Mouse (Mus musculus): Measurements from ENCODE around the gene Ap1g1.
"Not testable (repeated sequence)": the region's sequence is repeated elsewhere in the genome, so short reads cannot be mapped to it uniquely, and the experiment has no call there.

Gene Ap1g1

DNA sequence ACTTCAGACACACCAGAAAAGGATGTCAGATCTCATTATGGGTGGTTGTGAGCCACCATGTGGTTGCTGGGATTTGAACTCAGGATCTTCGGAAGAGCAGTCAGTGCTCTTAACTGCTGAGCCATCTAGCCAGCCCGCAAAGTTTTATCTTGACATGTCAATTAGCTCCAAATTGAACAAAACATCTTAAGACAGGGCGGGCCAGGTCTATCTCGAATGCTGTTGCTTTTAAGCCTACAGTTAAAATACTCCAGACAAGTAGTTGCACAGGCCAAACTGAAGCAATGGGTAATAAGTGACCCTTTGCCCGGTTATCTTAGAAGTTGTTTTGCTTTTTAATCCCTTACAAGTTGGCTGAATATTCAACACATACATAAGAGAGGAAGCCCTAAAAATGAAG is 88.3 kb downstream of the Ap1g1 start:
- DNase-seq (ENCODE audit: low spot score), result peak; percentile 11

DNA sequence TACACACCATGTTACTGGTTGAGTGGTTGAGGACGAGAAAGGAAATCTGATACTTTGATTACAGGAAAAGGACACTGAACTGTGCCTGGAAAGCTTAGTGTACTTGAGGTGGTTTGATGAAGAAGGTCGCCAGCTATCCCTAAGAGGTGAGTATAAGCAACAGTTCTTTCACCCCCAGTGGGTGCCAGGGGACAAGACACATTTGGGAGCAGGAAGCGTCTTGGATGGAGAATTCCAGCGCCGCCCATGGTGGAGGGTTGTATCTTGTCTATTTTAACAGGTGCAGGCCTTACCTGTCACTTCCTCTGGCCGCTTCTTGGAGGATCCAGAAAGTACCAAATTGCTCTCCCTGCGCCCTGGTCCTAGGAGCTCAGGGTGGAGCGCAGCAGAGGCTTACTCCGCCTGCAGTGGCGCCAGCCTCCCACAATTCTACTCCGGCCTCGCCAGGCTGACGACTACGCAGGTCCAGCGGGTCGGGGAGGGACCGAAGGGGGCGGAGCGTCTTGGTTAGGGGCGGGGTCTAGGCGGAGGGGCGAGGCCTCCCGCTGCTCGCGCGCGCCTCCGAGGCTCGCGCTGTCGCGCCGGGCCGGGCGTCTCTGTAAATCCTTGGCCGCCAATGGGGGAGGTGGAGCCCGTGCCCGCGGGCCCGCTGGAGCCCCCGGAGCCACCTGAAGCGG is 89.8 kb downstream of the Ap1g1 start, which contains the start of gene Phlpp2:
Gene Phlpp2 (plus strand): TSS at position 540 of the 677 bp plus-strand sequence.
- peak; percentile 96 for DNase-seq (ENCODE audit: low spot score)

DNA sequence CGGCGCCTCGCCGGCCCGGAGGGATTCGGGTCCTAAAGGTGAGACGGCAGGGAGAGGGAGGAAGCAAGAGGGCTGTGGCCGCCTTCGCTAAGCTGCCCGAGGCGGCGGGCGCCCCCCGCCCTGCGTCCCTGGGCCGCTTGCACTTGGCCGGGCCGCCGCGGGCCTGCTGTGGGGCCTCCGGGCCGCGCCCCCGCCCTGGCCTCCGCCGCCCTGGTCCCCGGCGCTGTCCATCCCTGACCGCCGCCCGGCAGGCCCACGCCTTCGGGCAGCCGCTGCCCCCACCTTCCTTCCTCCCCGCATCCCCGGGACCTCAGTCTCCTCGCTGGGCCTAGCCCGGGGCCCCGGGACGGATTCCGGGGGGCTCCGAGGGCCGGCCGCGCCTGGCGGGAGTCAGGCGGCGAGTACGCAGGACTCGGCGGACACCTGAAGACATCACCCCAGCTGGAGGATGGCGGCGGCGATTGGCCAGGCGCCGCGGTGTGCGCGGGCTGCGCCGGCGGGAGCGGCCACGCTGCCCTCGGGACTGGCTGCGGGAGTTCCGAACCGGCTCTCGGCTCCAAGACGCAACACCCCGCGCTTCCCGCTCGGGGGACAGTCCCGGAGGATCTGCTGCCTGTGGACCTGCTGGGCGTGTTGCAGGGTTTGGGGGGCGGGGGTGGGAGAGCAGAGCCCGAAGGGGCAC is 90.5 kb downstream of the Ap1g1 start:
- peak; percentile 56 for DNase-seq (ENCODE audit: low spot score)

DNA sequence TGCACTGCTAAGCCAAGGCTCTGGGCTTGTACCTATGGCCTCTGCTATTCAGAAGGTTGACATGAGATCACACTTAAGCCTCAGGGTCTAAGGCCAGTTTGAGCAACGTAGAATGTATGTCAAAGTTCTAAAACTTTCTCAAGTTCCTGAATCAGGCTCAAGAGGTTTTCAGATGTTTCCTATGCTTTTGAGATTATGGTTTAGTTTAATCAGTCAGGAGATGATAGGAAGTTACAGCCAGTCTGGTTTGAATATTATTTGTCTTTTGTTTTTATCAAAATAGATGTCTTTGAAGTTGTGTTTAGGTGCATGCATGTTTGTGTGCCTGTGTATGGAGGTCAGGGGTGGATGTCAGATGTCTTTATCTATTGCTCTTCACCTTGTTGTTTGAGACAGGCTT is 92.7 kb downstream of the Ap1g1 start:
- no peak for DNase-seq (ENCODE audit: low spot score)

DNA sequence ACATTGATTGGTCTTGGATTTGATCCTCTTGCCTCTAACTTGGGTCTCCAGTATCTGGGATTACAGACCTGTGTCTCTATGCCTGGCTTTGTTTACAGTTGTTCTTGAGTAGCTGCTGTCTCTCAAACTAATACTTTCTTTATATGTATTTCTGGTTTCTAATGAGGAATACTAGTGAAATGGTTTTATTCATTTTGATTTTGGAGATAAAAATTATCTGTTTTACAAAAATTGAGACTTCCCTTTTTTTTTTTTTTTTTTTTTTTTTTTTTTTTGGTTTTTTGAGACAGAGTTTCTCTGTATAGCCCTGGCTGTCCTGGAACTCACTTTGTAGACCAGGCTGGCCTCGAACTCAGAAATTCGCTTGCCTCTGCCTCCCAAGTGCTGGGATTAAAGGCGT is 95.4 kb downstream of the Ap1g1 start:
- DNase-seq (ENCODE audit: low spot score), result not testable (repeated sequence)

DNA sequence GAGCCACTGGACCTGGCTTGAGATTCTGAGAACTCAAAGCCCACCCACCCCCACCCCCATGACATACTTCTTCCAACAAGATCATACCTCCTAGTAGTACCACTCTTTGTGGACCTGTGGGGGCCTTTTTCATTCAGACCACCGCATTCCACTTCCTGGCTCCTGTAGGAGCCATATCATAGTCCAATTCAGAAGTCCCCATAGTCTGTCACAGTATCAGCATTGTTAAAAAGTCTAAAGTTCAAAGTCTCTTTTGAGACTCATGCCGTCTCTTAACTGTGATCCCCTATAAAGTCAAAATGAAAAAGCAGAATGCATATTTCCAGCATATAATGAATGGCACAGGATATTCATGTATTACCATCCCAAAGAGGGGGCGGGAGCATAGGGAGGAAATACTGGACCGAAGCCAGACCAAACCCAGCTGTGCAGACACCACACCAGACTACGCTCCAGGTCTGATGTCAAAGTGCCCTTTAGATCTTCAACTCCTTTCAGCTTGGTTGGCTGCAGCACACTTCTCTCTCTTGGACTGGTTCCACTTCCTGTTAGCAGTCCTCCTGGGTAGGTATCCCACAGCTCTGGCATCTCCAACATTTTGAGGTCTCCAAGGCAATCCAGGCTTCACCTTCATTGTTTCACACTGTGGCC is 101.8 kb downstream of the Ap1g1 start:
- DNase-seq (ENCODE audit: low spot score), result no peak

DNA sequence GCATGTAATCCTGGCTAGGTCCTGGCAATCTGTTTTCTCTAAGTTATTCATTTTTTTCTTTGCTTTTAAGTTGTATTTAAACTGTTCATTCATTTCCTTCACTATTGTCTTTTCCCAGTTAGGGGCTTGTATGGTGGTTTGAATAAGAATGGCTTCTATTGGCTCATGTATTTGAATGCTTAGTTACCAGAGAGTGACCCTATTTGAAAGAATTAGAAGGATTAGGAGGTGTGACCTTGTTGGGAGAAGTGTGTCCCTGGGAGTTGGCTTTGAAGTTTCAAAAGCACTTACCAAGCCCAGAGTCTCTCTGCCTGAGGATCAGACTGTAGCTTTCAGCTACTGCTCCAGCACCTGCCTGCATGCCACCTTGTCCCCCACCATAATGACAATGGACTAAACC is 106.9 kb downstream of the Ap1g1 start:
- DNase-seq (ENCODE audit: low spot score), result no peak

DNA sequence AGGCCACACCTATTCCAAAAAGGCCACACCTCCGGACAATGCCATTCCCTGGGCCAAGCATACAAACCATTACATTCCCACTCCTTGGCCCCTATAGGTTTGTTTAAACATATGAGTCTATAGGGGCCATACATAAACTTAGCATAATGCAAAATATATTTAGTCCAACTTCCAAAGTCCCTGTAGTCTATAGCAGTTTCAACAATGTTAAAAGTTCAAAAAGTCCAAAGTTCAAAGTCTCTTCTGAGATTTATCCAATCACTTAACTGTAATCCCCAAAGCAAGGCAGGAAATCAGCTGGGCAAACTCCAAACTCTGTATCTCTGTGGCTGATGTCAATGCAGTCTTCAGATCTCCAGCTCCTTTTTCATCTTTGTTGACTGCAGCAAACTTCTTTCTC is 110.9 kb downstream of the Ap1g1 start:
- DNase-seq (ENCODE audit: low spot score), result no peak

DNA sequence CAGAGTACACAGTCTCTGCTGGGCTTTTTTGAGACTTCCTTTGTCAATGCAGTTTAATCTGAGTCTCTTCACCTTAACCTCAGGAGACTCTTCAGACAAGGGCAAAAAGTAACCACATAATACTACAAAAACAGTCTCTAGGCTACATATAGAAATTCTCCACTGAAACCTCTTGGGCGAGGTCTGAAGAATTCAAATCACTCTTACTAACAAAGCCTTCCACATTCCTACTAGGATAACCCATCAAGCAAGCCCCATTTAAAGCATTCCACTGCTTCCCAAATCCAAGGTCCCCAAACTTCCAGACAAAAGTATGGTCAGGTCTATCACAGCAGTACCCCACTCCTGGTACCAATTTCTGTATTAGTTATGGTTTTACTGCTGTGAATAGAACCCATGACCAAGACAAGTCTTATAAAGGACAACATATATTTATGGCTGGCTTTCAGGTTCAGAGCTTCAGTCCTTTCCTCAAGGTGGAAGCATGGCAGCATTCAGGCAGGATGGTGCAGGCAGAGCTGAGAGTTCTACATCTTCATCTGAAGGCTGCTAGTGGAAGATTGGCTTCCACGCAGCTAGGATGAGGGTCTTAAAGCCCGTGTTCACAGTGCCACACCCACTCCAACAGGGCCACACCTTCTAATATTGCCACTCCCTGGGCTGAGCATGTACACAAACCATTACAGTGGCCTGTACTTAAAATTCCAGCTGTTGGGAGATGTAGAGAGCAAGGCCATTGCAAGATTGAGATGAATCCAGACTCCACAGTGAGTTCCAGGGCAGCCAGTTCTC is 112.6 kb downstream of the Ap1g1 start:
- DNase-seq (ENCODE audit: low spot score), result no peak

DNA sequence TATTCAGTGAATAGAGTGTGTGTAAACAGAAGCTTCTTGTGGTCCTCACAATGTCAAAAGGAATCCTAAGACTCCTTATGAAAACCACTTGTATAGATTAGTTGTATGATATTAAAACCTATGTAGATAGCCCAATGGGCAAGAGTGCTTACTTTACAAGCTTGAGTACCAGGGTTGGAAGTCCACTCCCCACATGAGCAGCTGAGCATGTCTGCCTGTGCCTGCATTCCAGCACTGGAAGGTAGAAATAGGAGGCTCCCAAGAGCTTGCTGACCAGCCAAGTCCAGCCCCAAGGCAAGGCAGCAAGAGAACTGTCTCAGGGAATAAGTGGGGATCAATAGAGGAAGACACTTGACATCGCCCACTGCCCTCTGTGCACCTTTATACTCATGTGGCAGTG is 116.3 kb downstream of the Ap1g1 start:
- no peak for DNase-seq (ENCODE audit: low spot score)

DNA sequence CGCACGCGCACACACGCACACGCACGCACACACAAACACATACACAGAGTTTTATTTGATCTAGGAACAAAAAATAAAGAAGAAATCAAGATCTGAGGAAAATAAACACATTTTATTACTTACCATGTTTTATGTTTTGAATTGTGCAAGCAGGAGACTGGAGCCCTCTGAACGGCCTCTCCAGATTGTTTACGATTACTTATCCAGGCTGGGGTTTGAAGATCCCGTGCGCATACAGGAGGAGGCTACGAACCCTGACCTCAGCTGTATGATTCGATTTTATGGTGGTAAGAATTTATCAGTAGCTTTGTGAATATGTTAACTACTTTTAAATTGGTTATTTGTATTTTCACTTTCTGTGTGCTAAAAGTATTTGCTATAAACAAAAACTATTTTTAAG is 117.0 kb downstream of the Ap1g1 start:
- no peak for DNase-seq (ENCODE audit: low spot score)

DNA sequence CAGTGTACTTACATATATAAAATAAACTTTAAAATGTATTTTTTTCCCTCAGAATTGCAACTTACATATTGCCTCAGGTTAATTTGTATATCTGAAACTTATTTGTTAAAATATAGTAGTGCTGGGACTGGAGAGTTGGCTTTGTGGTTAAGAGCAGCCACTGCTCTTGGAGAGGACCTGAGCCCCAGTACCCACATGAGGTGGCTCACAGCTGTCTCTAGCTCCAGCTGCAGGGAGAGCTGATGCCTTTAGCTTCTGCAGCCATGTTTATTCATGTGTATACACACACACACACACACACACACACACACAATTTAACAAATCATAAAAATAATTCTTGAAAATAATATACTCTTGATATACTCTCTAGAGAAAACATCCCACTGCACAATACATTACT is 124.0 kb downstream of the Ap1g1 start:
- no peak for DNase-seq (ENCODE audit: low spot score)

DNA sequence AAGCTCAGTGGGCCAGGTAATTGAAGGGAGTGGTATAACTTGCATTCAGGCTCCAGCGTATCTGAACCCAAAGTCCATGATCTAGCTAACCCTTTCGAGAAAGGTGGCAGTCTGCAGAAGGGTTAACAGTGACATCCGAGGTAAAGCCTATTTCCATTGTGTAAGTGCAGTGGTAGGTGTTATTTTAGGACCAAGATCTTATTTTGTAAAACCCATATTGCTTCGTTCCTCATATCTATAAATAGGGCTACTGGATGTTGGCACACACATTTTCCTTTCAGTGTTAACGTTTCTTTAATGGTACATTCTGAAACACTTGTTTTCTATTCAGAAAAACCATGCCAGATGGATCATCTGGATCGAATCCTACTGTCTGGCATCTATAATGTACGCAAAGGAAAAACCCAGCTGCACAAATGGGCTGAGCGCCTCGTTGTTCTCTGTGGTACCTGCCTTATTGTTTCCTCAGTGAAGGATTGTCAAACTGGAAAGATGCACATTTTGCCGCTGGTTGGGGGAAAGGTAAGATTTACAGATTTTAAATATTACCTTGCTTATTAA is 125.6 kb downstream of the Ap1g1 start:
- DNase-seq (ENCODE audit: low spot score), result no peak

DNA sequence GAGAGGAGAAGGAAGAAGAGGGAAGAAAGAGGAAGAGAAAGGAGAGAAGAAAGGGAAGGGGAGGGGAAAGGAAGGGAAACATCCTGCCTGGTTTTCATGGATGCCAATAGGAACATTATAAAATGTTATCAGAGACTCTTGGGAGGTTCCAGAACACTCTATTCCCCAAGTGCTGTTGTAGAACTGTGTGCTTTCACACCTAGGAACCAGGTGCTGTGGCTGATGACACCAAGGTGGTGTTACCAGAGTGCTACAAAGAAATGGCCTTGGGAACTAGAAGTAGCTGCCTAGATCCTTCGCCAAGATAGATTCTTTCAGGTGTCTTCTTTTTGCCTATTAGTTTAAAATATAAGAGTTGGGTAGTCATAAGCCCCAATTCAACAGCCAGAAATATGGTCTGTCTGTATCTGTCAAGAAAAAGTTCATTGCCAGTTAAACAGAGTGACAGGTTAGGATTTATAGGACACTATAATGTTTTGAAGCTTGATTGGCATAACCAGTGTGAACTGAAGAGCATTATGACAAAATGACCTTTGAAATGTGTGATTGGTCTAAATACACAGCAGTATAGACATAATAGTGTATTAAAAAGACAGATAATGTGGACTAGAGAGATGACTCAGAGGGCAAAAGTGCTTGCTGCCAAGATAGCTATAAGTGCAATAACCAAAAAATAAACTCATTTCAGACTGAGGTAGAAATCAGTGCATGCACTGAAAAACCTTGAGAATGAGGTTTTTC is 126.7 kb downstream of the Ap1g1 start:
- DNase-seq (ENCODE audit: low spot score), result no peak

DNA sequence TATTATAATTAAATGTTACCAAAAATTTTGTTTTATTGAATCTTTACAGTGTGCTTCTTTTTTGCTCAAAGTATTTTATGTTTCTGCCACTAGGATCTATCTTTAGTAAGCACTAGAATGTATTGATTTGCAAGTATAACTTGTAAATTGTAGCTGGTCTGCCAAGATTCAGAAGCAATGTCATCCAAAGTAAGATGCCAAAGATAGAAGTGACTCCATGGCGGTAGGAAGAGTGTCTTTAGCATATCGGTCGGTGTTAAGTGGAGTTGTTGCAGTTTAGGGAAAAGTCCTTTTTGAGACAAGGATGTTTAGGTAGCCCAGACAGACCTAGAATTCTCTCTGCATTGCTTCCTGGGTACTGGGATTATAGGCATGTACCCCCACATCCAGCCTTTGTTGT is 128.6 kb downstream of the Ap1g1 start:
- DNase-seq (ENCODE audit: low spot score), result no peak

DNA sequence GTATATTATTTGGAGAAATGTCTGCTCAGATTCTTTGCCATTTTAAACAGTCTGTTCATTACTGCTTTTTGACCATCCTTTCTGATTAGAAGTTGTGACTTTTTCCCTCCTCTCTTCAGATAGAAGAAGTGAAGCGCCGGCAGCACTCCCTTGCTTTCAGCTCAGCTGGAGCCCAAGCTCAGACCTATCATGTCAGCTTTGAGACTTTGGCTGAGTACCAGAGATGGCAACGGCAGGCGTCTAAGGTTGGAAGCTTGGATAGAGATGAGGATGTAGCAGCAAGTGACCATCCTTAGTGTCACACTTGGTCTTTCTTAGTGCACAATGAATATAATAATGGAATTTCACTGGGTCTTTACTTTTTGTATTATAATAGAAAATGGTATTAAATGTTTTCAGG is 129.0 kb downstream of the Ap1g1 start:
- no peak for DNase-seq (ENCODE audit: low spot score)
